Mouse (Mus musculus): ENCODE results near the gene Cdh4. TPM values are rescaled to one million over a fixed set of nuclear protein-coding genes. Genes with fewer than 3 reads are reported as not detected.

The Cdh4 gene
- polyA plus RNA-seq, 1 experiment from 2014 or later = 66.6 TPM

- 23% methylated on average over 5 of the region's 5 CpGs for WGBS
- H3K27ac ChIP-seq (replicated peaks) = peak overlapping the region; percentile 67
Observed at GRCm38 (mm10) chr2:179480800-179481200, 38.6 kb downstream of the Cdh4 start.

DNA sequence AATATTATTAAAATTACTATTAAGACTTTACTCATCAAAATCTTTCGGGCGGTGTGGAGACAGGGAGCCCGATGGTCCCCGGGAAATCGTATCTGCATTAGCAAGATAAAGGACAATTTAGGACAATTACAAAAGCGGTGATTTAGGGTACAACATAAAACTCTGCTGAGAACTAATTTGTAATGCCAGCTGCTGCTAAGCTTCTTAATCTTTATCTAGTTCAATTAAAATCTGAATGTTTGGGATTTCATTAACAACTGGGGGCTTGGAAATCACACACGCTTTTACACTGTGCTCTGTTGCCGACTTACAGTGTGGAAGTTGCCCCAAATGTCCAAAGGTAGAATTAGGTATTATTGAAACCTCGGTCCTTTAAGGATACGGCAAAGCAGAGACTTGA is 39.1 kb downstream of the Cdh4 start:
- H3K4me3 ChIP-seq = no peak overlapping the region
- 26% methylated on average over 10 of the region's 10 CpGs for WGBS
- no peak overlapping the region for H3K9ac ChIP-seq (replicated peaks)
- no peaks in the 10 kb centered on the region for H3K27me3 ChIP-seq
- 0 out of 2 replicates have a peak overlapping the region, but pooled peaks have one; percentile 3 for H3K4me2 ChIP-seq (replicated peaks)
- no peaks in the 10 kb centered on the region for H3K9me3 ChIP-seq
- H3K27ac ChIP-seq (replicated peaks) = peak overlapping the region; percentile 67
- peak; percentile 39 for ATAC-seq (replicated peaks)
- no peaks in the 10 kb centered on the region for H3K36me3 ChIP-seq
- peaks cover 38% of the 10 kb centered on the region for H3K4me1 ChIP-seq

More at GRCm38 (mm10) chr2:179480800-179481200, 38.6 kb downstream of the Cdh4 start:
- H3K9ac ChIP-seq (replicated peaks) = no peak overlapping the region
- no peak overlapping the region for H3K4me3 ChIP-seq
- ATAC-seq (replicated peaks) = peak; percentile 88
- H3K9me3 ChIP-seq = no peaks in the 10 kb centered on the region
- no peaks in the 10 kb centered on the region for H3K27me3 ChIP-seq
- H3K4me2 ChIP-seq (replicated peaks) = 0 out of 2 replicates have a peak overlapping the region, but pooled peaks have one; percentile 3
- H3K36me3 ChIP-seq = no peaks in the 10 kb centered on the region
- peaks cover 38% of the 10 kb centered on the region for H3K4me1 ChIP-seq

DNA sequence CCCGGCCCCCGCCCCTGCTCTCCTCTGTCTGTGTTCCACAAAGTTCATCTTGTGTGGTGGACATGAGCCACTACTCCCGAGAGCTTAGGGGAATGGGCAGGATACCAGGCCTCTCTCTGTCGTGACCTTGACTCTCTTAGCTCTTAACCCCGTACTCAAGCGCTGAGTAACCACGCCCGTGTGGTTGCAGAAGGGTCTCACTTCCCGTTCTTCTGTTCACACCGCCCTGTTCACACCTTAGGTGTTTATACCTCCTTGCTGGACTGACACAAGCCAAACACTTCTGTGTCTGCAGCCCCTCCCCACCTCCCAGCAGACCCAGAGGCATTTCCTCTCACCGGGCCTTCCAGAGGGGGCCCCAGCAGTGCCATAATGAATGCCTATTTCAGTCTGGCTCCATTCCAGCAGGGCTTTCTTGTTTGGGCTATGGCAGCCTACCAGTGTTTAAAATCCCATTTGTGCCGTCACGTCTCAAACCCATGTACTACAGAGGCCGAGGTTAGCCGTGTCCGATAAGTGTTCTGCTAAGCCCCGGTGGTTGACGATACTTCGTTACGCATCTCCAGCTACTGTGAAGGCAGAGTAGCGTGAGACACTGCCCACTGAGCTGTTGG is 46.4 kb downstream of the Cdh4 start:
- no peak overlapping the region for H3K4me2 ChIP-seq (replicated peaks)
- no peaks in the 10 kb centered on the region for H3K27me3 ChIP-seq
- ATAC-seq (replicated peaks) = peak; percentile 57
- H3K36me3 ChIP-seq = no peaks in the 10 kb centered on the region
- peaks cover 29% of the 10 kb centered on the region for H3K4me1 ChIP-seq
- no peak overlapping the region for H3K9ac ChIP-seq (replicated peaks)
- H3K27ac ChIP-seq (replicated peaks) = no peak overlapping the region; the same call in 1 of the 2 replicates
- no peak overlapping the region for H3K4me3 ChIP-seq
- WGBS = 38% methylated on average over 21 of the region's 21 CpGs
- no peaks in the 10 kb centered on the region for H3K9me3 ChIP-seq

GRCm38 (mm10) chr2:179491891-179492290 is 49.7 kb downstream of the Cdh4 start:
- no peak for ATAC-seq (replicated peaks)
- Histone ChIP-seq H3K36me3 (no peaks in the 10 kb centered on the region), H3K9me3 (no peaks in the 10 kb centered on the region), H3K27me3 (no peaks in the 10 kb centered on the region), H3K4me3 (no peak overlapping the region), H3K4me1 (peaks cover 42% of the 10 kb centered on the region), H3K27ac (replicated peaks) (no peak overlapping the region), H3K9ac (replicated peaks) (no peak overlapping the region), H3K4me2 (replicated peaks) (no peak overlapping the region)
- 18% methylated on average over 11 of the region's 11 CpGs for WGBS

DNA sequence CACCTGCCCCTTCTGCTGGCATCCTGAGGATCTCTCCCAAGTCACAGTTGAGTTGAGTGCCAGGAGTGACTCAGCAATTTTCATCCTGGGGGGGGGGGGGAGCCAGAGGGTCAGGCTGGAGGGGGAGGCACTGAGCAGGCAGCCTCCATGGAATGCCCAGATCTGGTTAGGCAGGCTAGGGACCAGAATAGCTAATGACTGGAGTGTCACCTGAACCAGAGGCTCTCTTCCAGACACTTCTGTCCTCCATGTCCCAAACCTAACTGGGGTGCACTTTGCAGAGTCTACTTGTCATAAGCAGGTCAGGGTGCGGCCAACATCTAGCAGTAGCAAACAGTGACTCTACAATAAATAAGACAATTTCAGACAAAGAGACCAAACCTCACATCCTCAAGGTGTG is 52.0 kb downstream of the Cdh4 start:
- H3K36me3 ChIP-seq = no peaks in the 10 kb centered on the region
- 93% methylated on average over 1 of the region's 1 CpGs for WGBS
- H3K27me3 ChIP-seq = no peaks in the 10 kb centered on the region
- no peak overlapping the region for H3K27ac ChIP-seq (replicated peaks)
- H3K4me1 ChIP-seq = peaks cover 40% of the 10 kb centered on the region
- H3K9me3 ChIP-seq = no peaks in the 10 kb centered on the region
- ATAC-seq (replicated peaks) = no peak
- H3K9ac ChIP-seq (replicated peaks) = no peak overlapping the region
- H3K4me3 ChIP-seq = no peak overlapping the region
- H3K4me2 ChIP-seq (replicated peaks) = no peak overlapping the region

GRCm38 (mm10) chr2:179510439-179510838 is 68.2 kb downstream of the Cdh4 start:
- 0 out of 2 replicates have a peak, but pooled peaks have one; percentile 18 for ATAC-seq (replicated peaks)
- Histone ChIP-seq H3K27ac (replicated peaks) (no peak overlapping the region; the same call in 1 of the 2 replicates), H3K9me3 (no peaks in the 10 kb centered on the region), H3K4me3 (no peak overlapping the region), H3K9ac (replicated peaks) (no peak overlapping the region), H3K4me1 (0 out of 2 replicates have a peak, but pooled peaks cover 5% of the 10 kb centered on the region), H3K4me2 (replicated peaks) (no peak overlapping the region), H3K27me3 (no peaks in the 10 kb centered on the region), H3K36me3 (no peaks in the 10 kb centered on the region)
- WGBS = 62% methylated on average over 16 of the region's 16 CpGs

- Histone ChIP-seq H3K27me3 (no peaks in the 10 kb centered on the region), H3K4me2 (replicated peaks) (no peak overlapping the region), H3K27ac (replicated peaks) (no peak overlapping the region), H3K4me3 (no peak overlapping the region), H3K9me3 (no peaks in the 10 kb centered on the region), H3K9ac (replicated peaks) (no peak overlapping the region), H3K36me3 (no peaks in the 10 kb centered on the region), H3K4me1 (peaks cover 35% of the 10 kb centered on the region)
- ATAC-seq (replicated peaks) = no peak
- WGBS = 85% methylated on average over 9 of the region's 9 CpGs
Observed at GRCm38 (mm10) chr2:179516559-179516958, 74.3 kb downstream of the Cdh4 start.

DNA sequence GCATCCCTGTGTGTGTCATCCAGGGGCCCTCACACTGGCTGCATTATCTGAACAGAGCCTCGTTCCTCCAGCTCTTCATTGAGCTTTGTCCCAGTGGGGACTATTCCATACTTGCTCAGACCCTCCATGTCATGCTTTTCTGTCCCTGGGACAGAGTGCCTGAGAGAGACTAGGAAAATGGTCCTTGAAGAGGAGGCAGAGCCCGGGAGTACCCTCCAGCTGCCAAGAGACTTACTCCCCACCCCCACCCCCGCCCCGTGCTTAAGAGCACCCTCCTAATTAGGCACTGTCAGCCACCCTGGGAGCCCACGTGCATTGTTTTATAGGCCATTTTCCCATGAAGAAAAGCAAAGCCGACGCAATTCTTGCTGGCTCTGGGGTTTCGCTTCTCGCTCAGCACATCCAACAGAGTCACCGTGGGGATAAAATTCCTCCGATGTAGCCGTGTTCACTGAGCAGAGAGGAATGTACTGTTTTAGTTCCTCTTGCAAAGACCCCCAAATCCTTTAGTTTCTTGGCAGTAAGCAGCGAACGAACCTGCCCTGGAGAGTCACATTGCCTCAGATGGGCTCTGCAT is 76.3 kb downstream of the Cdh4 start:
- Histone ChIP-seq H3K4me1 (peaks cover 46% of the 10 kb centered on the region), H3K27me3 (no peaks in the 10 kb centered on the region), H3K27ac (replicated peaks) (0 out of 2 replicates have a peak overlapping the region, but pooled peaks have one; percentile 4), H3K9me3 (no peaks in the 10 kb centered on the region), H3K4me3 (no peak overlapping the region), H3K9ac (replicated peaks) (no peak overlapping the region), H3K4me2 (replicated peaks) (no peak overlapping the region), H3K36me3 (no peaks in the 10 kb centered on the region)
- WGBS = 6% methylated on average over 14 of the region's 14 CpGs
- ATAC-seq (replicated peaks) = peak; percentile 53

DNA sequence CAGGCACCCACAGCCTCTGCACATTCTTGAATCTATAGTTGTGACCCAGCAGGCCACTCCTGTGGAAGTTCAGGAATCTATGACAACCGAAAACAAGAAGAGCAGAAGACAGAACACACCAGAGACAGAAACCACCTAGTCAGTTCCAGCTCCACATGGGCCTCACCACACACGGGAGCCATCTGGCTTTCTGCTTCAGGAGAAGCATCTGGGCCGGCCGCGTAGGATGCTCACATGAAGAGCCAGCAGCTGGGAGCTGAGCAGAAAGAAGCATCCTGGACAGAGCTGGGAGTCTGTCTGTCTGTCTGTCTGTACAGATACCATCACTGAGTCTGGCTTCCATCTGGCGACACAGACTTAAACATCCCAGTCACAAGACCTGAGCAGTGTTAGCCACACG is 76.9 kb downstream of the Cdh4 start:
- 73% methylated on average over 7 of the region's 7 CpGs for WGBS
- peaks cover 46% of the 10 kb centered on the region for H3K4me1 ChIP-seq

DNA sequence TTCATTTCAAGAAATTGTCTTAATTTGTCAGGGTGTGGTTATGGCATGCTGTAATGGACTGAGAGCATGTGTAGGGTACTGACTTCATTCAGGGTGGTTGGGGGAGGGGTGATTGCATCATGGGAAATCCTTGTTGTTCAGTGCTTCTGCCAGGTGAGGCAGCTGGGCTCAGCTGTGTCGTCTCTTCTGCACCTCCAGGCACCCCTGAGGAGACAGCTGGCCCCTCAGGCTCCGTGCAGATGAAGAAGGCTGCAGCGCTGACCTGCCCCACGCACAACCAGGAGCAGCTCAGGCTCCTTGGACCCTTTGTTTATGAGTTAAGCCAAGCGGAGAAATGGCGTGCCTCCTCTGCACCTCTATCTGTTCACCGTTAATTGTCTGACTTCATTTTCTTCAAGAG is 77.7 kb downstream of the Cdh4 start:
- H3K4me1 ChIP-seq = peaks cover 46% of the 10 kb centered on the region
- no peaks in the 10 kb centered on the region for H3K27me3 ChIP-seq
- H3K4me3 ChIP-seq = no peak overlapping the region
- no peak for ATAC-seq (replicated peaks)
- no peak overlapping the region for H3K4me2 ChIP-seq (replicated peaks)
- no peaks in the 10 kb centered on the region for H3K9me3 ChIP-seq
- peak overlapping the region; percentile 23; the same call in 1 of the 2 replicates for H3K27ac ChIP-seq (replicated peaks)
- 21% methylated on average over 7 of the region's 7 CpGs for WGBS
- no peaks in the 10 kb centered on the region for H3K36me3 ChIP-seq
- H3K9ac ChIP-seq (replicated peaks) = no peak overlapping the region

More for the DNA sequence above, 76.9 kb downstream of the Cdh4 start:
- H3K9ac ChIP-seq (replicated peaks) = no peak overlapping the region
- no peaks in the 10 kb centered on the region for H3K36me3 ChIP-seq
- H3K27me3 ChIP-seq = no peaks in the 10 kb centered on the region
- H3K4me2 ChIP-seq (replicated peaks) = no peak overlapping the region
- H3K4me3 ChIP-seq = no peak overlapping the region
- no peaks in the 10 kb centered on the region for H3K9me3 ChIP-seq
- 0 out of 2 replicates have a peak overlapping the region, but pooled peaks have one; percentile 4 for H3K27ac ChIP-seq (replicated peaks)
- no peak for ATAC-seq (replicated peaks)

GRCm38 (mm10) chr2:179520941-179521340 is 78.7 kb downstream of the Cdh4 start:
- H3K36me3 ChIP-seq = no peaks in the 10 kb centered on the region
- H3K27ac ChIP-seq (replicated peaks) = no peak overlapping the region
- H3K27me3 ChIP-seq = no peaks in the 10 kb centered on the region
- H3K4me2 ChIP-seq (replicated peaks) = no peak overlapping the region
- H3K9me3 ChIP-seq = no peaks in the 10 kb centered on the region
- peaks cover 46% of the 10 kb centered on the region for H3K4me1 ChIP-seq
- no peak overlapping the region for H3K4me3 ChIP-seq
- no peak for ATAC-seq (replicated peaks)
- no peak overlapping the region for H3K9ac ChIP-seq (replicated peaks)
- WGBS = 77% methylated on average over 6 of the region's 6 CpGs

- H3K9ac ChIP-seq (replicated peaks) = no peak overlapping the region
- H3K4me1 ChIP-seq = peaks cover 46% of the 10 kb centered on the region
- 23% methylated on average over 5 of the region's 5 CpGs for WGBS
- ATAC-seq (replicated peaks) = peak; percentile 42; the same call in 1 of the 2 replicates
- no peak overlapping the region for H3K4me2 ChIP-seq (replicated peaks)
- no peaks in the 10 kb centered on the region for H3K36me3 ChIP-seq
- no peaks in the 10 kb centered on the region for H3K9me3 ChIP-seq
- H3K4me3 ChIP-seq = no peak overlapping the region
- H3K27me3 ChIP-seq = no peaks in the 10 kb centered on the region
- peak overlapping the region; percentile 19; the same call in 1 of the 2 replicates for H3K27ac ChIP-seq (replicated peaks)
Observed at GRCm38 (mm10) chr2:179521444-179521843, 79.2 kb downstream of the Cdh4 start.
